Mouse (Mus musculus): Measurements from ENCODE around the gene Cpvl. TPM values are rescaled to one million over a fixed set of nuclear protein-coding genes. Genes with fewer than 3 reads are reported as not detected.
A peak's percentile ranks its signal among the peaks of the same experiment; 100 is the strongest.

Cpvl gene
- polyA plus RNA-seq, 1 experiment from 2014 or later: not detected

- H3K4me1 ChIP-seq (replicated peaks): peaks cover 19% of the 10 kb centered on the region
- WGBS: 41% methylated on average over 5 of the region's 5 CpGs
Observed at GRCm38 (mm10) chr6:53954106-53954505, 24.4 kb downstream of the Cpvl start.

DNA sequence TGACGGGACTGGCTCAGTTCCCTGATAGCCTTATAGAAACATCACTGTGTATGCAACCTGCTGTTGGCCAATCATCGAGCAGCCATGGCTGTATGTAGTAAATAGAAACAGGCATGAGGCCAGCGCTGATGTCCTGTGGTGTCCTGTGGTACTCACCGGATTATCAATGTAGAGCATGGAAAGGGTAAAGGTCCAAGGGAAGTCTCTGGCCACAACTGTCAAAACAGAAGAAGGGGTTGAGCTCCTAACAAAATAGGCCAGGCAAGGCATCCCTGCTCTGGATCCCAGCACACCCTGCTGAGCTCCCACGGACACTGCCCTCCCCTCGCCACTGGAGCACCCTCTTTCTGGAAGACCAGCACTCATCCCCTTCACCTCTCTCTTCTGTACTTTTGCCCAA, 25.1 kb downstream of the Cpvl start:
- Histone ChIP-seq H3K36me3 (no peaks in the 10 kb centered on the region), H3K27me3 (replicated peaks) (no peaks in the 10 kb centered on the region; the same call in 1 of the 2 replicates), H3K27ac (ENCODE audit: poor library complexity, severe bottlenecking) (no peak overlapping the region), H3K4me3 (no peak overlapping the region), H3K9ac (no peak overlapping the region), H3K4me2 (no peak overlapping the region), H3K9me3 (replicated peaks) (no peaks in the 10 kb centered on the region), H3K4me1 (replicated peaks) (peaks cover 27% of the 10 kb centered on the region)
- 82% methylated on average over 6 of the region's 6 CpGs for WGBS
- ATAC-seq (ENCODE audit: insufficient number of reproducible peaks, low FRiP score): no peak

More at GRCm38 (mm10) chr6:53954106-53954505, 24.4 kb downstream of the Cpvl start:
- H3K9ac ChIP-seq: no peak overlapping the region
- no peak overlapping the region for H3K4me2 ChIP-seq
- H3K4me3 ChIP-seq: no peak overlapping the region
- no peaks in the 10 kb centered on the region; the same call in 1 of the 2 replicates for H3K27me3 ChIP-seq (replicated peaks)
- H3K36me3 ChIP-seq: no peaks in the 10 kb centered on the region
- ATAC-seq (ENCODE audit: insufficient number of reproducible peaks, low FRiP score): no peak
- H3K9me3 ChIP-seq (replicated peaks): no peaks in the 10 kb centered on the region
- no peak overlapping the region for H3K27ac ChIP-seq (ENCODE audit: poor library complexity, severe bottlenecking)

DNA sequence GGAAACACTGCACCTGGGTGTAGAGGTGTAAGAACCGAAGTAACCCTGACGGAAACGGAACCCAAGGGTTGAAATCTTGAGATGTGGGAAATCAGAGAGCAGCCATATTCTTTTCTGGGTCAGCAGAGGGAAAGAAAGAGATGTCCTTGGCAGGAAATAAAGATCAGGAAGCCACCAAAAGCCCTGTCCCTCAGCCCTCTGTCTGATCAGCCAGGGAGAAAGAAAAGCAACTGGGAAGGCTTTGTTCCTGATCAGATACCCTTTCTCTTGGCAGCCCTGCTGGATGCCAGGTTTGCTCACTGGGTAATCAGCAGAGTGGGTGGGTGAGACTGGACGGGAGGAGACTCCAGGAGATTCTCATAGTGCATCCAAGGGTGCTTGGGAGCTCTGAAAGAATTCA, 27.1 kb downstream of the Cpvl start:
- 74% methylated on average over 4 of the region's 4 CpGs for WGBS
- Histone ChIP-seq H3K27me3 (replicated peaks) (no peaks in the 10 kb centered on the region), H3K4me2 (no peak overlapping the region), H3K36me3 (no peaks in the 10 kb centered on the region), H3K4me3 (no peak overlapping the region), H3K9ac (no peak overlapping the region), H3K27ac (ENCODE audit: poor library complexity, severe bottlenecking) (no peak overlapping the region), H3K4me1 (replicated peaks) (peaks cover 31% of the 10 kb centered on the region), H3K9me3 (replicated peaks) (no peaks in the 10 kb centered on the region)
- ATAC-seq (ENCODE audit: insufficient number of reproducible peaks, low FRiP score): no peak

- Histone ChIP-seq H3K27ac (ENCODE audit: poor library complexity, severe bottlenecking) (no peak overlapping the region), H3K4me1 (replicated peaks) (peaks cover 28% of the 10 kb centered on the region), H3K4me2 (no peak overlapping the region), H3K27me3 (replicated peaks) (no peaks in the 10 kb centered on the region), H3K9ac (no peak overlapping the region), H3K36me3 (no peaks in the 10 kb centered on the region), H3K9me3 (replicated peaks) (no peaks in the 10 kb centered on the region), H3K4me3 (no peak overlapping the region)
- 57% methylated on average over 9 of the region's 9 CpGs for WGBS
- no peak for ATAC-seq (ENCODE audit: insufficient number of reproducible peaks, low FRiP score)
Observed at GRCm38 (mm10) chr6:53950876-53951275, 27.6 kb downstream of the Cpvl start.

DNA sequence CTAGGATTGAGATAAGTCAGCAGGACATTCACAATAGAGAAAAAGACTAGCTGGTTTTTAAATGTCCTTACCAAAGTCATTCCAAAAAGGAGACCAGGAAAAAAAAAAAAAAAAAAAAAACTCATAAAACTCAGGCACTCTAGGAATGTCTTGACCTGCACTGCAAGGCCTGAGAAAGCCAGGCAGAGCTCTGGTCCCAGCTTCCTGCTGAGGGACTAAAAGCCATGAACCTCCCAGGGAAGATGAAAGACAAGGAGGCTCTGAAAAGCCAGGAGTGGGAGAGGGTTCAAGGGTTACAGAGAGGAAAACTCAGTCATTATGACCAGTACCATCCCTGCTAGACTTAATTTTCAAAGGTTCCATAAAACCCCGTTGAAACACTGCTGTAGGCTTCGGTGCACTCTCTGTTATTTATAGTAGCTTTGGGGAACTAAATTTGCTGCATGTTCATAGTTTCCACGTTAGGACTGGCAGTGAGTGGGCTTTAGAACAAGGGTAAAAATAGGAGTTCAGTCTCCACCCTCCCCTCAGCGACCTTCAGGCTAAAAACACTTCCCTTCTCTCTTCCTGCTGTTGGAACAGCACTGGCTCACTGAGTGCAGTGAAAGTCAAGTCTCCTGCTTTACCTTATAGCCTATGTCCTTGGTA, 30.0 kb downstream of the Cpvl start:
- no peaks in the 10 kb centered on the region for H3K9me3 ChIP-seq (replicated peaks)
- peaks cover 27% of the 10 kb centered on the region for H3K4me1 ChIP-seq (replicated peaks)
- no peak overlapping the region for H3K4me2 ChIP-seq
- peak overlapping the region; percentile 10 for H3K27ac ChIP-seq (ENCODE audit: poor library complexity, severe bottlenecking)
- ATAC-seq (ENCODE audit: insufficient number of reproducible peaks, low FRiP score): no peak
- no peak overlapping the region for H3K4me3 ChIP-seq
- 14% methylated on average over 4 of the region's 4 CpGs for WGBS
- no peaks in the 10 kb centered on the region for H3K27me3 ChIP-seq (replicated peaks)
- H3K9ac ChIP-seq: no peak overlapping the region
- H3K36me3 ChIP-seq: no peaks in the 10 kb centered on the region

DNA sequence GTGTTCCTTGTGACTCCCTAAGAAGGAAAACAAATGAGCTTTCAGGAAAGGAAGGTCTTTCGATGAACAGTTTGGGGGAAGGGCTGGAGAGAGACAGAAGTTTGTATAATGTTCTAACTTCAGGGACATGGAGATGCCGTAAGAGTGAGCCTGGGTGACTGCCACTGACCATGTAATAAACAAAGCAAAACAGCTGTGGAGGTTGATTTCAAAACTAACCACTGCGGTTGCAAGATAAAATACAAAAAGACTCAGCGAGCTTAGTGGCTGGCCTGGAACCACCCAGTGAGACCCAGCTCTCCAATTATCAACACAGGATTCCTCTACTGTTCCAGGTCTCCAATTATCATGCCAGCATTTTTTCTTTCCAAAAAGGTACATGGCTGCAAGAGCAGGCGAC, 33.6 kb downstream of the Cpvl start:
- H3K36me3 ChIP-seq: no peaks in the 10 kb centered on the region
- WGBS: 75% methylated on average over 5 of the region's 5 CpGs
- no peaks in the 10 kb centered on the region for H3K9me3 ChIP-seq (replicated peaks)
- H3K9ac ChIP-seq: no peak overlapping the region
- H3K4me2 ChIP-seq: no peak overlapping the region
- H3K4me3 ChIP-seq: no peak overlapping the region
- H3K4me1 ChIP-seq (replicated peaks): peaks cover 28% of the 10 kb centered on the region
- no peaks in the 10 kb centered on the region for H3K27me3 ChIP-seq (replicated peaks)
- no peak for ATAC-seq (ENCODE audit: insufficient number of reproducible peaks, low FRiP score)
- no peak overlapping the region for H3K27ac ChIP-seq (ENCODE audit: poor library complexity, severe bottlenecking)

- Histone ChIP-seq H3K27me3 (replicated peaks) (no peaks in the 10 kb centered on the region), H3K9ac (no peak overlapping the region), H3K9me3 (replicated peaks) (no peaks in the 10 kb centered on the region), H3K4me1 (replicated peaks) (peaks cover 28% of the 10 kb centered on the region), H3K4me3 (no peak overlapping the region), H3K27ac (ENCODE audit: poor library complexity, severe bottlenecking) (no peak overlapping the region), H3K36me3 (no peaks in the 10 kb centered on the region), H3K4me2 (no peak overlapping the region)
- no peak for ATAC-seq (ENCODE audit: insufficient number of reproducible peaks, low FRiP score)
- WGBS: 55% methylated on average over 3 of the region's 3 CpGs
Observed at GRCm38 (mm10) chr6:53944417-53944816, 34.1 kb downstream of the Cpvl start.

GRCm38 (mm10) chr6:53942190-53942831, 36.2 kb downstream of the Cpvl start:
- Histone ChIP-seq H3K4me3 (no peak overlapping the region), H3K9me3 (replicated peaks) (no peaks in the 10 kb centered on the region), H3K4me2 (no peak overlapping the region), H3K27me3 (replicated peaks) (no peaks in the 10 kb centered on the region), H3K4me1 (replicated peaks) (peaks cover 28% of the 10 kb centered on the region), H3K36me3 (no peaks in the 10 kb centered on the region), H3K27ac (ENCODE audit: poor library complexity, severe bottlenecking) (no peak overlapping the region), H3K9ac (no peak overlapping the region)
- WGBS: 72% methylated on average over 7 of the region's 7 CpGs
- no peak for ATAC-seq (ENCODE audit: insufficient number of reproducible peaks, low FRiP score)

DNA sequence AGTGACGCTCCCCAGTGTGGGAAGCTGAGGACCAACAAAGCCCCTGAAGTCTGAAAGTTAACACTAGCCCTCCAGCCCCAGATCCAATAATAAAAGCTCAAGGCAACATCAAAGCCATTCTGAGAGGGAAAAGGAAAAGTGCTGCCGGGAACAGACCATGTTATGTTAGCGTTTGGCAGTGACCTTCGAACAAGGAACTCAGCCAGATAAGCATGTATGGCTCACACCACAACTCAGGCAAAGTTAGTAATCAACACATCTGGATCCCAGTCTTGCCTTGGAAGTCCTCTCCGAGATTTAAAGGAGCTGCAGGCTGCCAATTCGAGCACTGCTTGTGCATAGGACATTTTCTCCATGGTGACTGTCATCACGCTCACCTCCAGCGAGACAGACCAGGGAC, 38.7 kb downstream of the Cpvl start:
- Histone ChIP-seq H3K27ac (ENCODE audit: poor library complexity, severe bottlenecking) (no peak overlapping the region), H3K4me2 (peak overlapping the region; percentile 18; the same call in 1 of the 2 replicates), H3K4me1 (replicated peaks) (peaks cover 24% of the 10 kb centered on the region), H3K4me3 (no peak overlapping the region), H3K9ac (no peak overlapping the region), H3K9me3 (replicated peaks) (no peaks in the 10 kb centered on the region), H3K36me3 (no peaks in the 10 kb centered on the region), H3K27me3 (replicated peaks) (no peaks in the 10 kb centered on the region)
- ATAC-seq (ENCODE audit: insufficient number of reproducible peaks, low FRiP score): no peak
- WGBS: 24% methylated on average over 8 of the region's 8 CpGs

DNA sequence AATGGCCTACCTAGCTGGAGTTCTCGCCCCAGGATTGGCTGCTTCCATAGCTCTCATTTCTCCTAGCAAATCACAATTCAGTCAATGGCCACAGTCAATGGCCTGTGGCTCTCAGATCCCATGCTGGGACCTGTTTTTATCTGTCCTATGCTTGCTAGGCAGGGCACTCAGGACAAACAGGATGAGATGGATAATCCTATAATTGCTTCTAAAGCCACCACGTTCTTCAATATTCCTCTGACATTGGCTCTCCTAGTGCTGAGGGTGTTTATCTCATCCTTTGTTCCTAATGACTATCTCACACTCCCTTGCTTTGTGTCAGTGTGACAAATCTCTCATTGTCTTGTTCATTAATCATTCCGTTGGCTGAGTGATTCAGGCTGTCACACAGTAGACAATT, 39.5 kb downstream of the Cpvl start:
- H3K27ac ChIP-seq (ENCODE audit: poor library complexity, severe bottlenecking): no peak overlapping the region
- H3K4me2 ChIP-seq: no peak overlapping the region
- H3K27me3 ChIP-seq (replicated peaks): no peaks in the 10 kb centered on the region
- ATAC-seq (ENCODE audit: insufficient number of reproducible peaks, low FRiP score): no peak
- 49% methylated on average over 3 of the region's 3 CpGs for WGBS
- no peak overlapping the region for H3K9ac ChIP-seq
- H3K4me3 ChIP-seq: no peak overlapping the region
- no peaks in the 10 kb centered on the region for H3K9me3 ChIP-seq (replicated peaks)
- H3K4me1 ChIP-seq (replicated peaks): peaks cover 24% of the 10 kb centered on the region
- H3K36me3 ChIP-seq: no peaks in the 10 kb centered on the region

DNA sequence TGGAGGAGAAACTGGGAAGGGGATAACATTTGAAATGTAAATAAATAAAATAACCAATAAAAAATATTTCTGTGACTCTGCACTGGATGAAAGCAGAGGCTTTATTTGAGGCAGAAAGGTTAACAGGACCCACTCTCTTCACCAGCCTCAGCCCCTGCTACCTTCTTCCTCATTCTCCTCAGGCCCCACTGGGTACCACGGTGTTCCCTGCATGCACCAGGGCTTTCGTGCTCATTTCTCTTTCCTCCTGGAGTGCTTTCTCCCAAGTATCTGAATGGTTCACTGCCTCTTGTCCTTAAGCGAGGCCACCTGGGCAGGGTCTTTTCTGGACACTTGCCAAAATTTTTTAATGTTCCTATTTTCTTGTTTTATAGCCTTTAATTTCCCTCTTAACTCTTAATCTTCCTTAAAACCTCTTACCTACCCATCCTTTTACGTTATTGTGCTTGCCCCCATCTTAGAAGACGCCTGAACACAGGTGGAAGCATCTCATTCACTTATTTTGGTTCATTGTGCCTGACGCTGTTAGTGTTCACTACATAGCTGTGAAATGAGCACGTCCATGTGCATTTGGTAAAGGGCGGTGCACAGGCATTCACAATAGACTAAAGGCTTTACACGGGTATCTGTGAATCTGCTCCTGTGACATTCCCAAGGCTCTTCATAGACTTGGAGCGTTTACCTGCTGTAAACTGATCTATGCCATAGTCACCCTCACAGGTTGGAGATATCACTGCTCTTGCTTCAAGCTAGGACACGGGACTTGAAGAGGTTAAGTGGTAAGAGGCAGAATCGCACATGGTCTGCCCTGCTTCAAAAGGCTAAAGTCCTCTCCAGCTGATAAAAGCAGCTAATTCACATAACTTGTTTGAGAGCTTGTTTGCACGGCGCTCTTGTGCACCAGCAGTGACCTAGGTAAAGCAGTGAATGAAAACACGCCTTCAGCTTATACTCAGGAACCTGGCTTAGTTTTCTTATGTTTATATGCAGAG, 41.0 kb downstream of the Cpvl start:
- Histone ChIP-seq H3K4me2 (no peak overlapping the region), H3K9ac (no peak overlapping the region), H3K27me3 (replicated peaks) (no peaks in the 10 kb centered on the region), H3K9me3 (replicated peaks) (no peaks in the 10 kb centered on the region), H3K4me3 (no peak overlapping the region), H3K4me1 (replicated peaks) (peaks cover 24% of the 10 kb centered on the region), H3K36me3 (no peaks in the 10 kb centered on the region), H3K27ac (ENCODE audit: poor library complexity, severe bottlenecking) (no peak overlapping the region)
- ATAC-seq (ENCODE audit: insufficient number of reproducible peaks, low FRiP score): no peak
- 61% methylated on average over 15 of the region's 15 CpGs for WGBS

All from heart, embryonic 12.5 days (tissue).